Mouse (Mus musculus) embryonic stem cell, embryonic (primary cell): ENCODE data around the gene Lamp2.
"Not testable (repeated sequence)": the region's sequence is repeated elsewhere in the genome, so short reads cannot be mapped to it uniquely, and the experiment has no call there.

Source experiments
- CTCF ChIA-PET, 4 experiments: fragments of 300-600 bp in 2 of 4; fragments of 350-600 bp in 2 of 4; sonication (Branson Sonifier 250); formaldehyde crosslinking; loops; one replicate each; lab custom pipeline; 2022; ENCODE audit warnings: inconsistent platforms in 2 of 4; lab: Charles Lee
- POLR2A ChIA-PET, 4 experiments: fragments of 300-600 bp in 2 of 4; fragments of 350-600 bp in 2 of 4; sonication (Branson Sonifier 250); formaldehyde crosslinking; loops; one replicate each; lab custom pipeline; 2022; ENCODE audit warnings: antibody characterized with exemption in 4 of 4, inconsistent platforms in 1 of 4; lab: Charles Lee

Gene Lamp2

DNA sequence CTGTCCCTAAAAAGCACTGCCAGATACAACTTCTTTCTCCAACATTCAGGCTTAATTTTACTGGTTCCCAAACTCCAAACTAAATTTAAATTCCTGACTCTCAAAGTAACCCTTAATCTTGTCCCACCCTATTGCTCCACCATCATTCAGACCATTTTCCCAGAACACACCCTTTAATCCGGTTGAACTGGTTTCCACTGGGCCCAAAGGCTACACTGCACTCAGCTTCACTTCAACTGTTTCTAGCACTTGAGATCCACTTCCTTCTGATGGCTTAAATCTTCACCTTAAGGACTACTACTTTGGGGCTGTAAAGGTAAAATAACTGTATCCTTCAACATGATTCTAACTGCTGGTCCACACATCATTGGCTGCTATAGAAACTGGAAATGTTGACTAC is 10.5 kb downstream of the Lamp2 start:
- POLR2A ChIA-PET: interaction anchor here in 3 of 4 experiments (0.6 to 5.0 kb wide), 12 partner anchors 9 to 114 kb away, joined by 3 to 36 read pairs (median 4); partner anchors contain the start of gene Lamp2 (in 1 of the 3)
- CTCF ChIA-PET: interaction anchor here in 1 of 4 experiments (0.8 kb wide), 1 partner anchor 28 kb away, joined by 3 read pairs; no protein-coding TSS in a partner anchor

DNA sequence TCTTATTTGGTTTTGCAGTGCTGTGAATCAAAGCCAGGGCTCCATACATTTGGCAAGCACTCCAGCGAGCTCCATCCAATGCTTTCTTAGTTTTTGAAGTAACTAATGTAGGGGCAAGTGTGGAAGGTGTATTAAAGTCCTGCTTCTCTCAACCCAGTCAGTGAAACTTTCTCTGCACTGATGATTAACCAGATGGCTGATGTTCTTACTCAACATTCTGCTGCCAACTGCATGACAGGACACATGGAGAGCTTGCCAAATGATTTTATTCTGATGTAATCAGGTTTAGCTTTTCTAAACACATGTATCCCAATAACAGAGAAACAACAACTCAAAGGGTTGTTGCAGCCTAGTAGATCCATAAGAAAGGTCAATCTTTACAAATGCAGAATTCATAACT is 13.8 kb downstream of the Lamp2 start:
- ChIA-PET POLR2A (interaction anchor here in 1 of 4 experiments (1.1 to 2.9 kb wide), 6 partner anchors 9 to 128 kb away, joined by 3 to 19 read pairs (median 4); no protein-coding TSS in a partner anchor), CTCF (no interaction called here)

GRCm38 (mm10) chrX:38439629-38440028 is 16.6 kb downstream of the Lamp2 start:
- POLR2A ChIA-PET: interaction anchor here in 3 of 4 experiments (0.8 to 2.9 kb wide), 14 partner anchors 10 to 128 kb away, joined by 3 to 19 read pairs (median 4); partner anchors contain the start of gene Lamp2 (in 1 of the 3)
- CTCF ChIA-PET: no interaction called here

- POLR2A ChIA-PET: interaction anchor here in 2 of 4 experiments (0.8 to 2.5 kb wide), 11 partner anchors 11 to 129 kb away, joined by 3 to 10 read pairs (median 4); partner anchors contain the start of gene Lamp2 (in 2 of the 2)
- CTCF ChIA-PET: interaction anchor here (0.5 to 1.5 kb wide), 13 partner anchors 9 to 201 kb away, joined by 3 to 6 read pairs (median 4); partner anchors contain the start of gene C1galt1c1 (in 1 of the 4)
Measured at GRCm38 (mm10) chrX:38438147-38438791, 18.0 kb downstream of the Lamp2 start.

- ChIA-PET POLR2A (interaction anchor here in 2 of 4 experiments (1.0 to 1.7 kb wide), 7 partner anchors 11 to 27 kb away, joined by 3 to 5 read pairs (median 4); partner anchors contain the start of gene Lamp2 (in 1 of the 2)), CTCF (interaction anchor here in 1 of 4 experiments (1.4 kb wide), 1 partner anchor 9 kb away, joined by 4 read pairs; no protein-coding TSS in a partner anchor)
Measured at GRCm38 (mm10) chrX:38429455-38429854, 26.8 kb downstream of the Lamp2 start.

- CTCF ChIA-PET: interaction anchor here in 2 of 4 experiments (1.4 to 1.5 kb wide), 2 partner anchors 9 to 10 kb away, joined by 4 read pairs; no protein-coding TSS in a partner anchor
- POLR2A ChIA-PET: interaction anchor here in 2 of 4 experiments (1.0 to 1.7 kb wide), 7 partner anchors 11 to 27 kb away, joined by 3 to 5 read pairs (median 4); partner anchors contain the start of gene Lamp2 (in 1 of the 2)
Measured at GRCm38 (mm10) chrX:38428818-38429440, 27.3 kb downstream of the Lamp2 start.

DNA sequence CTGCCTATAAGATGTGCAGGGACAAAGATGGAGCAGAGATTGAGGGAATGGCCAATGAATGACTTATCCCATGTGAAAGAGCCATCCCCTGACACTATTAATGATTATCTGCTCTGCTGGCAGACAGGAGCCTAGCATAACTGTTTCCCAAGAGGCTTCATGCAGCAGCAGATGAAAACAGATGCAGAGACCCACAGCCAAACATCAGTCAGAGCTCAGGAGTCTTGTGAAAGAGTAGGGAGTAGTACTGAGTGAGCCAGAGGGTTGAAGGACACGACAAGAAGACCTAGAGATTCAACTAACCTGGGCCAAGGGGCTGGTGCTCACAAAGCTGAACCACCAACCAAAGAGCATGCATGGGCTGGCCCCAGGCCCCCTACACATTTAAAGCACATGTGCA is 30.2 kb downstream of the Lamp2 start:
- POLR2A ChIA-PET: interaction anchor here in 1 of 4 experiments (0.9 to 2.1 kb wide), 2 partner anchors 13 to 23 kb away, joined by 3 to 6 read pairs; no protein-coding TSS in a partner anchor
- CTCF ChIA-PET: interaction anchor here in 1 of 4 experiments (1.1 kb wide), 1 partner anchor 12 kb away, joined by 4 read pairs; no protein-coding TSS in a partner anchor

- ChIA-PET CTCF (no interaction called here), POLR2A (interaction anchor here in 3 of 4 experiments (0.6 to 2.0 kb wide), 6 partner anchors 8 to 340 kb away, joined by 3 to 6 read pairs (median 3); no protein-coding TSS in a partner anchor)
Measured at GRCm38 (mm10) chrX:38423096-38423495, 33.2 kb downstream of the Lamp2 start.

DNA sequence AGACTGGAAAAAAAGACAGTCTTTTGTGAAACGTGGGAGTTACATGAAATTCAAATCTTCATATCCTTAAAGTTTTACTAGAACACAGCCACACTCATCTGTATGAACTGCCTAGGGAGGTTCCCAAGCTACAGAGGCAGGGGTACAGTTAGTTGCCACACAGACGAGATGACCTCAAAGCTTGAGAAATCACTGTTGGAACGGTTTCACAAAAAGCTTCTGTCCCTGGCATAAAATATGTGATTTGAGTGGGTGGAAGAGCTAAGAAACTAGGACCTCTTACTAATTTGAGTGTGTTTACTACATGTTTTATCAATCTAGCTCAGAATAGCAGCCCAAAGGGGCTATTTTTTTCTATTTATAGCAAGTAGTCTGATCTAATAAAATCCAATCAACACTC is 33.9 kb downstream of the Lamp2 start:
- ChIA-PET POLR2A (interaction anchor here in 1 of 4 experiments (1.4 to 2.0 kb wide), 3 partner anchors 9 to 341 kb away, joined by 3 to 6 read pairs (median 4); no protein-coding TSS in a partner anchor), CTCF (interaction anchor here in 1 of 4 experiments (0.5 kb wide), 1 partner anchor 71 kb away, joined by 3 read pairs; no protein-coding TSS in a partner anchor)

- POLR2A ChIA-PET: interaction anchor here in 3 of 4 experiments (0.5 to 1.5 kb wide), 7 partner anchors 15 to 134 kb away, joined by 3 to 5 read pairs (median 3); no protein-coding TSS in a partner anchor
- CTCF ChIA-PET: interaction anchor here in 1 of 4 experiments (0.6 kb wide), 1 partner anchor 264 kb away, joined by 3 read pairs; no protein-coding TSS in a partner anchor
Measured at GRCm38 (mm10) chrX:38403879-38404278, 52.4 kb downstream of the Lamp2 start.

GRCm38 (mm10) chrX:38402981-38403380 is 53.3 kb downstream of the Lamp2 start:
- ChIA-PET POLR2A (interaction anchor here in 1 of 4 experiments (1.2 to 1.5 kb wide), 3 partner anchors 23 to 71 kb away, joined by 3 to 5 read pairs (median 4); no protein-coding TSS in a partner anchor), CTCF (interaction anchor here in 1 of 4 experiments (0.6 kb wide), 1 partner anchor 28 kb away, joined by 6 read pairs; no protein-coding TSS in a partner anchor)

- ChIA-PET POLR2A (no interaction called here), CTCF (no interaction called here)
Measured at GRCm38 (mm10) chrX:38402004-38402403, 54.2 kb downstream of the Lamp2 start.

GRCm38 (mm10) chrX:38400616-38401015 is 55.6 kb downstream of the Lamp2 start:
- CTCF ChIA-PET: no interaction called here
- POLR2A ChIA-PET: no interaction called here

- ChIA-PET POLR2A (no interaction called here), CTCF (no interaction called here)
Measured at GRCm38 (mm10) chrX:38399671-38400070, 56.6 kb downstream of the Lamp2 start.

- POLR2A ChIA-PET, CTCF ChIA-PET: not testable (repeated sequence)
Measured at GRCm38 (mm10) chrX:38373169-38373568, 83.1 kb downstream of the Lamp2 start.

GRCm38 (mm10) chrX:38364621-38365020 is 91.6 kb downstream of the Lamp2 start:
- CTCF ChIA-PET: not testable (repeated sequence)
- POLR2A ChIA-PET: interaction anchor here in 2 of 4 experiments (0.6 to 1.0 kb wide), 2 partner anchors 10 to 307 kb away, joined by 3 to 9 read pairs; no protein-coding TSS in a partner anchor

- POLR2A ChIA-PET: no interaction called here
- CTCF ChIA-PET: no interaction called here
Measured at GRCm38 (mm10) chrX:38362016-38362415, 94.2 kb downstream of the Lamp2 start.
